Mouse (Mus musculus) heart, adult 18-20 months (tissue): ENCODE measurements around the gene Gzmk. TPM values are rescaled to one million over a fixed set of nuclear protein-coding genes. Genes with fewer than 3 reads are reported as not detected.
"Not testable (repeated sequence)": the region's sequence is repeated elsewhere in the genome, so short reads cannot be mapped to it uniquely, and the experiment has no call there.

ENCODE experiments used
- DNase-seq, 2 experiments: peaks; one replicate each; pipeline ENCODE4 v3.0.0; 2021 to 2022; ENCODE audit warnings: mixed read lengths in 1 of 2
- long read RNA-seq, 2 experiments: library from polyadenylated mRNA; stranded (forward); transcript quantifications; one replicate each; pipeline ENCODE4 v2.0.0; 2021
- total RNA-seq, 2 experiments: library from RNA; stranded (reverse); gene quantifications; 2 replicates each; pipeline ENCODE4 v1.2.3; 2021

Gzmk gene
- total RNA-seq = not detected
- long read RNA-seq, experiment 1 = 0 reads
- long read RNA-seq, experiment 2 = 0 reads

DNA sequence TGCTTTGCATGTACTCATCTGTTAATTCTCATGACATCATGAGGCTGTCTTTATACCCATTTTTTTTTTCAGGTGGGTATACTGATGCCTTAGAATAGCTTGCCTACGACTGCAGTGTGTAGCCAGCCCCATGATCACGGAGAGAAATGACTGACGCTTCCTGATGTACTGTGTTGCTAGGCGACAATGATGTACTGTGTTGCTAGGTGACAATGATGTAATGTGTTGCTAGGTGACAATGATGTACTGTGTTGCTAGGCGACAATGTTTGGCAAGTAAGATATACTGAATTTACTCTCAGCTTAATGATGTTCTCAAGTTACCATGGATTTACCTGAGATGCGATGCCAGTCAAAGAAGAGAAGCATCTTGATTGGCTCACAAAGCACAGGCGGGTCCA lies at the start of gene Gzmk:
Gzmk (minus strand) TSS at position 98 of the 400 bp plus-strand sequence.
- no peak for DNase-seq

DNA sequence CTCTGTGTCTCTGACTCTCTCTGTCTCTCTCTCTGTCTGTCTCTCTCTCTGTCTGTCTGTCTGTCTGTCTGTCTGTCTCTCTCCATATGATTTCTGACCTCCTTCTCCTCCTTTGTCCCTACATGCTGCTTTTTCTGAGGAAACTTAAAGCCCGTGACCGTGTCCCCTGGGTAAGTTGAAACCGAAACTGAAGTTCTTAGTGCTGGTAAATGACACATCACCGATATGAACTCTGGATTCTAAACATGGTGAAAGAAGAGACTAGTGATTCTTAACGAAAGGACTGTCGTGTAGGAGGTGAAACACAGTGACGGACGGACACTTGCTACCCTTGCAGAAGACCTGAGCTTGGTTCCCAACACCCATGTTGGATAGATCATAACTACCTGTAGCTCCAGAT lies 45.5 kb upstream of the Gzmk start:
- DNase-seq = no peak

- DNase-seq = peak; percentile 67 to 85
Measured at GRCm38 (mm10) chr13:113269777-113270776, 44.4 kb upstream of the Gzmk start.

DNA sequence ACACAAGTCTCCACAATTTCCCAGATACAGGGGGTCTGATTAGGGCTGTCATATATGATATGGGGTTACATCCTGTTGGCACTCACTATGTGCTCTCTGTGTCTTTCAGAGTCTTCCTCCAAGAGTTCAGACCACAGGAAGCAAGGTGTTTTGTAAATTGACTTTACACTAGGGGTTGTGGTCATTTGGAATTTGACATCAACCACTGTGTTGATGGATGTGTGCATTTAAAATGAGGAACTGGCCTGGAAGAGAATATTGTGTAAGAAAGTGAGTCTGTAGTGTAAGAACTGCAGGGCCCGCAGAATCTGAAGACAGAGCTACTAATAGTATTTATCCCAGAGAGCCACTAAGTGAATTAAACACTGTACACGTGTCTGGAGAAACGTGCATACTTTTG lies 41.5 kb upstream of the Gzmk start:
- DNase-seq = no peak

- DNase-seq = peak; percentile 58 to 89
Measured at GRCm38 (mm10) chr13:113266495-113266951, 40.8 kb upstream of the Gzmk start.

DNA sequence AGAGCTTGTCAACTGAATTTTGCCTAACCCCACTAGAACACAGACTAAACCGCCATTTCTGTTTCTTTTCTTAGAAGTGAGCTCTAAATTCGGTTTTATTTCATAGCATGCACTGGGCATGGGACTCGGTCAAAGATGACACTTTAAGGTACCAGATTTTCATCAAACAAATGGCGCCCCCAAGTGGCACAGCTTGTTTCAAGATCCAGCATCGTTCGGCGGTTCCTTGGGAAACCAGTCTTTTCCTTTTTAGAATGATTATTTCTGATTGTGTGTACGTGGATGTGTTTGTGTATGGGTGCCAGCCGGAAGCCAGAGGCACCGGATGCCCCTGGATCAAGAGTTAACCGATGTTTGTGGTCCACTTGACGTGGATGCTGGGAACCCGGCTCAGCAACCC lies 39.5 kb upstream of the Gzmk start:
- DNase-seq = peak; percentile 15 to 72

GRCm38 (mm10) chr13:113262822-113263221 lies 37.1 kb upstream of the Gzmk start:
- no peak for DNase-seq

DNA sequence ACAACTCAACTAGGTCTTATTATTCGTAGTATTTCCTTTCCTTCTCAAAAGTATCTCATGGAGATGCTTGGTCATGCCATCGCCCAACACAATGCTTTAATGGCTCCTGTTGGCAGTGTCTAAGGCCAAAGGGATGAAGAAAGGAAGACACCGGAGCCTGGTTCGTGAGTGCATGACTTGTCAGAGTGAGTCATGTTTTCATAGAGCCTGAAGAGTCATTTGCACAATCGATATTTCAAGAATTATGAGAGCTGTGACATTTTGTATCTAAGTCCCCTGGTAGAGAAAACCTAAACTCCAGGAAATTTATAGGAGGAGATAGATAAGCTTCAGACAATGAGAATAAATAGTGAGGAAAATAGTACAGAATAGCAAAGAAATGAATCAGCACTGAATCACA lies 33.5 kb upstream of the Gzmk start:
- no peak for DNase-seq

- DNase-seq = no peak
Measured at GRCm38 (mm10) chr13:113257190-113257589, 31.5 kb upstream of the Gzmk start.

GRCm38 (mm10) chr13:113256766-113257165 lies 31.1 kb upstream of the Gzmk start:
- DNase-seq = no peak

DNA sequence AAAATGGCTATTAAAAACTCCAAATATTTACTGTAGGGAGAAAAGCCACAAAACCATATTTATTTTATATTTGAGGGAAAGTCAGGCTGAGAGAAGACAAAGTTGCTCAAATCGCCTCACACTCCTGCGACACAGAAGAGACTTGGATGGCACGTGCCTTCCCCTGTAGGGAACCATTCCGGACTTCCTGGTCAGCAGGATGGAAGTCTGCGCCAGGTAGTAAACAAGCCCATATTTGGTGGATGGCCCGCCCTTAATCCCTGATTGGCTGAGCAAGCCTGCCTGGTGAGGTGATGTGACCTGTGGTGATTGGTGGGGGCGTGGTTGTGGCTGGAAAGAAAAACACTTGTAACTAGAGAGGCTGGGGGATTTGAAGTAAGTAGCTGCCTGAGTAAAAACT lies 26.9 kb upstream of the Gzmk start:
- DNase-seq = not testable (repeated sequence)

DNA sequence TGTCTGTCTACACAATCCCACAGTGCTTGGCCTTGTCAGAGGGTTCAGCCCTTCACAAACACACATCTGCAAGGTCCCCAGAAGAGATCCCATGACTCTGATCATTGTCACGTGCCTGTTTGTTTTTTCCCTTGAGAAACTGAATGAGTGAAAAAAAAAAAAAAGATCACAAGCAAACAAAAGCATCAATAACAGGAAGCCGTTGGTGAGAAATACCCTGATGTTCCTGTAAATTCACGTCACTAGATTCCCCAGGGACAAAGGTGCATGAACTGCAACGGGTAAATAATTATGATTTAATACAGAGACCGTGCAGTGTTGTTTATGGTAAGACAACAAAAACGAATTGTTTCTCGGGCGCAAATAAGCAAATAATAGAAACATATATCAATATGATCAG lies 19.3 kb upstream of the Gzmk start:
- no peak for DNase-seq

- DNase-seq = no peak
Measured at GRCm38 (mm10) chr13:113242129-113242528, 16.4 kb upstream of the Gzmk start.

DNA sequence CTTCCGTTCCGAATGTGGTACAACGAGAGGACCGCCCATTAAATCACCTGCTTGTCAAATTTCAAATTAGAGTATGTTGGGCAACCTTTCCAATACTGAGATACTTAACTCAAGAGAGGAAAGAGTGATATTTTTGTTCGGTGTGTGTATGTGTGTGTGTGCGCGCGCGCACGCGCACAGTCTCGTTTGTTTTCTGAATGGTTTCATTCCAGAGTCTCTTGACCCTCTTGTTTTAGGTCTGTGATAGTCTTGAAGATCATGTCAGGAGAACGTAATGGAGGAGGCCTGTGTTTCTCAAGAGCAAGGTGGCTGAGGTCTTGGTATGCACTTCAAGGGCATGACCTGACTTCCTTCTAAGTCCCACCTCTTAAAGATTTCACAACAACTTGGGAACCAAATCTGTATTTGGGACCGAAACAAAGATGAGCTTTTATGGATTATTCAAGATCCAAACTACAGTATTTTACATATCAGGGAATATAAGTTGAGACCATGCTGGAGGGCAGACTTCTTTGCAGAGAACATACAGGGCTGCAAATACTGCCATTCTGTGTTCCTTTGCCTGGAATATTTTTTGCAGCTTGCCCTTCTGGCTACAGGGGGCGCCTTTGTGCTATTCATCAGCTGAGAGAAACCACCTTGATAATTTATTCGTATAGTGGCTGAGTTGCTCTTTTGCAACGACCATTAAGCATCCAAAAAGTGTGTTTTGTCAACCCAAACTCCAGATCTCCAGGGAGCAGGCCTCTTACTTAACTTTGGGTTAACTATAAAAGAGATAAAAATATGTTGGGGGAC lies 2.2 kb upstream of the Gzmk start:
- DNase-seq = peak in 1 of 2 experiments; percentile 14

- DNase-seq = no peak
Measured at GRCm38 (mm10) chr13:113227076-113227475, 1.4 kb upstream of the Gzmk start.

DNA sequence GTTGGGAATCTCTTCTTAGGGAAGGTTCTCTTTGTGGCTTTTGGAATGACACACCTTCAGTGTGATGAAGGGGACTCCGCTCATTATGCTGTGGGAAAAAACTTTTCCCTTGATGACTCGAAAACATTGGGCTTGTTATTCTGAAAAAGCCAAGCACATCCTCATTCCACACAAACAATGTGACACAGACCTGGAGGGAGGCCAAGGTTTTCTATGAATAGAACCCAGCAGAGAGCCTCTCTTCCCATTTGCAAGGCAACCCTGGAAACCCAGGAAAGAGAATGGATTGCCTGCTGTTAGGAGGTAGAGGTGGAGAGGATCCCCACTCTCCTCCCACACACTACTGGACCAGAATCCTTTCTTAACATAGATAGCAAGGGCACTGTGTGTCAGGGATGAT lies 1.6 kb downstream of the Gzmk start:
- DNase-seq = peak; percentile 83 to 84

- DNase-seq = no peak
Measured at GRCm38 (mm10) chr13:113221851-113222250, 3.9 kb downstream of the Gzmk start.

GRCm38 (mm10) chr13:113213865-113214264 lies 11.8 kb downstream of the Gzmk start:
- DNase-seq = no peak

DNA sequence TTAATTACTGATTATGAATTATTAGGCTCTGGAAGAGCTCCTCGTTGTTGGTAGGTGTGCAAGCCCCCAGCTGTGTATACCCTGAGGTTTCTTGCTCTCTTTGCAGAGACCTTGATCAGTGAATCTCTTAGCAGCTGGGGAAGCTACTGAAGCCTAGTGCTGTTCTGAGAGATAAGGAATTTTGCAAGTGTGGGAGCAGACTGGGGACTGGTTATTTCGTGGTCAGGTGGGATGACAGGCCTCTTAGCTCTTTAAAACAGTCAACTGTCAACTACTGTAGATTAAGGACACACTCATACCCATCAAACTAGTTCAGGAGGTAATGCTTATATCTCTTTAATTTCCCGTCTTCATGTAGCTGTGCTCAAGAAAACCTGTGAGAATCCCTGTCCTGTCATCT lies 13.3 kb downstream of the Gzmk start:
- no peak for DNase-seq

- no peak for DNase-seq
Measured at GRCm38 (mm10) chr13:113211345-113211744, 14.4 kb downstream of the Gzmk start.

DNA sequence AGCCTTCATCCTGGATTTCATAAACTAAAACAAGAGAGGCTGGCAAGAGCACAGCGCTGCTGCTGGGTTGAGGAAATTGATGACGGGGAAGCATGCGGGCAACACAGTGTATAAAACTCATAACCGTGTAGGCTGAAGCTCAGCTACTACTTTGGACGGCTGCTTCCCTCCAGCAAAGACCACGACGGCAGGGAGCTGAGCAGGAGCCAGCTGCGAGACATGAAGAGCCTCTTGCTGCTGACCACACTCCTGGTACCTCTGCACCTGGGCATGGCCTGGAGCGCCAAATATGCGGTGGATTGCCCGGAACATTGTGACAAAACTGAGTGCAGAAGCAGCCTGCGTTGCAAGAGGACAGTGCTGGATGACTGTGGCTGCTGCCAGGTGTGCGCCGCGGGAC lies 16.1 kb downstream of the Gzmk start, which contains the start of gene Esm1:
Esm1 (plus strand) TSS at position 36 of the 400 bp plus-strand sequence.
- DNase-seq = no peak

DNA sequence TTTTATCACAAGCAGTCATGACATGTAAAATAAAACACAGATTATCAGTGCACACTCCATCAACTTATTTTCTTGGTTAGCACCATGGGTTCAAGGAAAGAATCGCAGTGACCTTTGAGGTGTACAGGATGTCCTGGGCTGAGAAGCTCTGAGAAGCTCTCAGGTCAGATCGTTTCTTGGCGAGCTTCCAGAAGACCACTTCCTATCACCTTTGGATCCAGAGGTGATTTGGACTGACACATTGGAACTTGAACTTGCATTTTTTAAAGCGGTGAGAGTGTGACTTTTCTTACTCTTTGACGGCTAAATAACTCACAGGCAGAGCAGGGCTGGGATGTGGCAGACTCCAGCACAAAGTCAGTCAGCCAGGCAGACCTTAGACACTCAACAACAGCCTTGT lies 20.4 kb downstream of the Gzmk start:
- no peak for DNase-seq

GRCm38 (mm10) chr13:113203146-113203545 lies 22.6 kb downstream of the Gzmk start:
- DNase-seq = no peak
